Mouse (Mus musculus): ENCODE measurements at regions not wholly inside any gene's neighbourhood (a gene's known extent, or its start where the extent isn't known, plus 50 kb on each side); places are given as distances from the start of the nearest gene placed in this dataset.

DNA sequence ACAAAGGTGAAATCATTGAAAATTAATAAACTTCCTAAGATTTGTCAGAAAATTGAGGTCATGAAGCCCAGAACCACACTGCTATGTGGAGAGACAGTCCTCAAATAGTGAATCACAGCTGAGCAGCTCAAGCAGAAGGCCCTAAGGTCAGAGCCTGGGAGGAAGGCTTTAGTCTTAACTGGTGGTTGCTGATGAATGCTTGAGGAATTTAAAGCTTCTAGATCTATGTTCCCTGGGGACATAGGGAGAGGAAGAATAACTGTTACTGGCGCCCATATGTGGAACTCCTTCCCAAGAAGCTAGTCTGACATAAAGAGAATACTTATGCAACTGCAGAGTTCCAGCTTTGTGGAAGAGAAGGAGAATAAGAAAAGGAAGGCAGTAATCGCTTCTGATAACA is 919.5 kb downstream of the D3Ertd751e start:
- Histone ChIP-seq H3K4me2 (no peak overlapping the region), H3K36me3 (no peaks in the 10 kb centered on the region), H3K27me3 (no peaks in the 10 kb centered on the region), H3K4me3 (replicated peaks) (no peak overlapping the region), H3K9ac (no peak overlapping the region), H3K27ac (no peak overlapping the region), H3K4me1 (no peaks in the 10 kb centered on the region), H3K9me3 (replicated peaks) (no peaks in the 10 kb centered on the region)
- ATAC-seq (replicated peaks; ENCODE audit: low FRiP score), result no peak
- WGBS, result 73% methylated on average over 2 of the region's 2 CpGs

GRCm38 (mm10) chr3:42676668-42677398 is 934.4 kb downstream of the D3Ertd751e start:
- Histone ChIP-seq H3K27me3 (no peaks in the 10 kb centered on the region), H3K4me1 (no peaks in the 10 kb centered on the region), H3K36me3 (no peaks in the 10 kb centered on the region), H3K4me2 (no peak overlapping the region), H3K9ac (no peak overlapping the region), H3K27ac (no peak overlapping the region), H3K4me3 (replicated peaks) (no peak overlapping the region), H3K9me3 (replicated peaks) (no peaks in the 10 kb centered on the region)
- no peak for ATAC-seq (replicated peaks; ENCODE audit: low FRiP score)
- WGBS, result 87% methylated on average over 2 of the region's 2 CpGs

DNA sequence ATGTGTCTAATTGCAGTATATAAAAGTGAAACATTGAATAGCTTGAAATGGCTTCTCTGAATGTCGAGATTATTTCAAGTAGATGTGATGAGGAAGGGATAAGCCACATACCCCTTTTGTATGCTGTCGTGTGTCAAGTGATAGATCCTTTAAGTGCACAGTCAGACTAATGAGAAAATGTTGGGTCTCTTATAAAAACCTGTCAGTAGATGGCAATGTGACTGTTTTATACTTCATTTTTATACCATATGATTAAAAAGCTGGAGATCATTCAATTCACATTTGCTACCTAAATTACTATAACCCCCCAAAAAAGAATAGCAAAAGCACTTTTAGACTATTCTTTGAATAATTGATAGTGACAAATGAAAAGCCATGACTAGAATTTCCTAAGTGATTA is 952.3 kb downstream of the D3Ertd751e start:
- no peak overlapping the region for H3K27ac ChIP-seq
- H3K36me3 ChIP-seq, result no peaks in the 10 kb centered on the region
- no peaks in the 10 kb centered on the region for H3K27me3 ChIP-seq
- 79% methylated on average over 2 of the region's 2 CpGs for WGBS
- no peak for ATAC-seq (replicated peaks; ENCODE audit: low FRiP score)
- H3K9me3 ChIP-seq (replicated peaks), result no peaks in the 10 kb centered on the region
- H3K4me2 ChIP-seq, result no peak overlapping the region
- H3K4me1 ChIP-seq, result no peaks in the 10 kb centered on the region
- H3K4me3 ChIP-seq (replicated peaks), result no peak overlapping the region
- H3K9ac ChIP-seq, result no peak overlapping the region

GRCm38 (mm10) chr3:42738910-42739309 is 996.5 kb downstream of the D3Ertd751e start:
- H3K36me3 ChIP-seq, result no peaks in the 10 kb centered on the region
- no peak overlapping the region for H3K9ac ChIP-seq
- no peak for ATAC-seq (replicated peaks; ENCODE audit: low FRiP score)
- H3K27ac ChIP-seq, result no peak overlapping the region
- no peaks in the 10 kb centered on the region for H3K27me3 ChIP-seq
- H3K4me3 ChIP-seq (replicated peaks), result no peak overlapping the region
- no peak overlapping the region for H3K4me2 ChIP-seq
- WGBS, result 38% methylated on average over 1 of the region's 1 CpGs
- no peaks in the 10 kb centered on the region for H3K4me1 ChIP-seq
- no peaks in the 10 kb centered on the region for H3K9me3 ChIP-seq (replicated peaks)

GRCm38 (mm10) chr3:42753130-42753529 is 1010.7 kb downstream of the D3Ertd751e start:
- Histone ChIP-seq H3K4me2 (no peak overlapping the region), H3K27ac (no peak overlapping the region), H3K4me1 (no peaks in the 10 kb centered on the region), H3K9me3 (replicated peaks) (no peaks in the 10 kb centered on the region), H3K9ac (no peak overlapping the region), H3K36me3 (no peaks in the 10 kb centered on the region), H3K4me3 (replicated peaks) (no peak overlapping the region), H3K27me3 (no peaks in the 10 kb centered on the region)
- ATAC-seq (replicated peaks; ENCODE audit: low FRiP score), result no peak
- WGBS, result 81% methylated on average over 4 of the region's 4 CpGs

DNA sequence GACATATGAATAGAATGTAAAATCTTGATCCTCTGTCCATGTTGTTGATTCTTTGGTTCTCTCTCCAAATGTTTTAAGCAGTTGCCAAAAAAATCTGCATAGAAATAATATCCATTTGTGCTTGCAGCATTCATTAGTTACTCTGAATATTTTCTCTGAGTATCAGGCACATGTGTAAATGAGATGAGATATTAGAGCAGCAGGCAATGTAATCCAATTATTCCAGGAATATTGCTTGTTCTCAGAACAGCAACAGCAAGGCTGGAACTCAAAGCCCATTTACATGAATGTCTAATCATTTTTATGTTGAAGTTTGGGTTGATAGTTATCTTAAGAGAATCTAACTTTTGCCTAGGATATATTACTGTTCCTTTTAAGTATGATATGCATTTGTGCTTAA is 1014.9 kb downstream of the D3Ertd751e start:
- H3K27ac ChIP-seq, result no peak overlapping the region
- no peak overlapping the region for H3K9ac ChIP-seq
- H3K36me3 ChIP-seq, result no peaks in the 10 kb centered on the region
- no peaks in the 10 kb centered on the region for H3K4me1 ChIP-seq
- ATAC-seq (replicated peaks; ENCODE audit: low FRiP score), result no peak
- H3K4me2 ChIP-seq, result no peak overlapping the region
- H3K27me3 ChIP-seq, result no peaks in the 10 kb centered on the region
- no peaks in the 10 kb centered on the region for H3K9me3 ChIP-seq (replicated peaks)
- H3K4me3 ChIP-seq (replicated peaks), result no peak overlapping the region

- no peak overlapping the region for H3K27ac ChIP-seq
- H3K4me2 ChIP-seq, result no peak overlapping the region
- 48% methylated on average over 1 of the region's 1 CpGs for WGBS
Observed at GRCm38 (mm10) chr3:42757830-42758385, 1015.5 kb downstream of the D3Ertd751e start.

DNA sequence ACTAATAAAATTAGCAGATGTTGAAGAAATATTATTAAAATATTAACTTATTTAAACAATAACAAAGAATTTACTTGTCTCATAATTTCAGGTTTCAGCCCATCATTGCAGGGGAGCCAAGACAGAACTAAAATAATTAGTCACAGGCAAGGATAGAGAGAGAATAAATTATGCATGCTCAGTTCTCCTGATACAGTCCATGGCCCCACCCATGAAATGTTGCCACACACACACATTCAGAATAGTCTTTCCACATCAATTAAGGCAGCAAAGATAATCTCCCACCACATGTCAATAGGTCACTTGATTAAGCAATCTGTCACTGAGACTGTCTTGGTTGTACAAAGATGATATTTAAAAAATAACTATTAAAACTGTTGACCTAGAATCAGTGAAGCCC is 1019.8 kb downstream of the D3Ertd751e start:
- H3K9ac ChIP-seq, result no peak overlapping the region
- H3K4me2 ChIP-seq, result no peak overlapping the region
- H3K27ac ChIP-seq, result no peak overlapping the region
- H3K9me3 ChIP-seq (replicated peaks), result no peaks in the 10 kb centered on the region
- H3K4me3 ChIP-seq (replicated peaks), result no peak overlapping the region
- no peaks in the 10 kb centered on the region for H3K27me3 ChIP-seq
- ATAC-seq (replicated peaks; ENCODE audit: low FRiP score), result no peak
- H3K4me1 ChIP-seq, result no peaks in the 10 kb centered on the region
- H3K36me3 ChIP-seq, result no peaks in the 10 kb centered on the region

More at GRCm38 (mm10) chr3:42757830-42758385, 1015.5 kb downstream of the D3Ertd751e start:
- no peak overlapping the region for H3K9ac ChIP-seq
- no peak for ATAC-seq (replicated peaks; ENCODE audit: low FRiP score)
- H3K4me3 ChIP-seq (replicated peaks), result no peak overlapping the region
- H3K4me1 ChIP-seq, result no peaks in the 10 kb centered on the region
- no peaks in the 10 kb centered on the region for H3K9me3 ChIP-seq (replicated peaks)
- no peaks in the 10 kb centered on the region for H3K36me3 ChIP-seq
- no peaks in the 10 kb centered on the region for H3K27me3 ChIP-seq

DNA sequence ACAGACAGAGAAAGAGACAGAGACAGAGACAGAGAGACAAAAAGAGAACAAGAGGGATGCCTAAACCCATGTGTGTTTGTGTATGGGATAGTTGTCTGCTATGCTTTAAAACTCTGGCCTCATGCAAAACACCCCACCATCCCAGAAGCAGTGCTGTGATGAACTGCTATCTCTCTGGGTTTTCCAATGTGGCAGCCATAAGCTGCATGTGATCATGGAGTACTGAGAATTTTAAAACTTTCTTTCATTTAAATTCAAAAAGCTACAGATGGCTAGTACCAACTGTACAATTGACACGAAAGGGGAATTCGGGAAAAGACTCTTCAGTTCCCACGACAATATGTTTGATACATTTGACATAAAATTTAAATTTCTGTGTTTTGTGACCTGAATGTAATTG is 1041.1 kb downstream of the D3Ertd751e start:
- Histone ChIP-seq H3K4me2 (no peak overlapping the region), H3K27me3 (no peaks in the 10 kb centered on the region), H3K9ac (no peak overlapping the region), H3K4me1 (no peaks in the 10 kb centered on the region), H3K36me3 (no peaks in the 10 kb centered on the region), H3K4me3 (replicated peaks) (no peak overlapping the region), H3K9me3 (replicated peaks) (no peaks in the 10 kb centered on the region), H3K27ac (no peak overlapping the region)
- 90% methylated on average over 3 of the region's 3 CpGs for WGBS
- ATAC-seq (replicated peaks; ENCODE audit: low FRiP score), result no peak

- ATAC-seq (replicated peaks; ENCODE audit: low FRiP score), result no peak
- no peak overlapping the region for H3K27ac ChIP-seq
- H3K9me3 ChIP-seq (replicated peaks), result no peaks in the 10 kb centered on the region
- H3K4me1 ChIP-seq, result no peaks in the 10 kb centered on the region
- H3K4me2 ChIP-seq, result no peak overlapping the region
- H3K27me3 ChIP-seq, result no peaks in the 10 kb centered on the region
- no peak overlapping the region for H3K9ac ChIP-seq
- H3K4me3 ChIP-seq (replicated peaks), result no peak overlapping the region
- WGBS, result 81% methylated on average over 2 of the region's 2 CpGs
- H3K36me3 ChIP-seq, result no peaks in the 10 kb centered on the region
Observed at GRCm38 (mm10) chr3:42784203-42784602, 1041.8 kb downstream of the D3Ertd751e start.

GRCm38 (mm10) chr3:42790415-42790814 is 1048.0 kb downstream of the D3Ertd751e start:
- ATAC-seq (replicated peaks; ENCODE audit: low FRiP score), result no peak
- H3K9me3 ChIP-seq (replicated peaks), result no peaks in the 10 kb centered on the region
- no peaks in the 10 kb centered on the region for H3K4me1 ChIP-seq
- no peak overlapping the region for H3K27ac ChIP-seq
- H3K36me3 ChIP-seq, result no peaks in the 10 kb centered on the region
- no peak overlapping the region for H3K4me2 ChIP-seq
- no peak overlapping the region for H3K9ac ChIP-seq
- no peaks in the 10 kb centered on the region for H3K27me3 ChIP-seq
- no peak overlapping the region for H3K4me3 ChIP-seq (replicated peaks)

DNA sequence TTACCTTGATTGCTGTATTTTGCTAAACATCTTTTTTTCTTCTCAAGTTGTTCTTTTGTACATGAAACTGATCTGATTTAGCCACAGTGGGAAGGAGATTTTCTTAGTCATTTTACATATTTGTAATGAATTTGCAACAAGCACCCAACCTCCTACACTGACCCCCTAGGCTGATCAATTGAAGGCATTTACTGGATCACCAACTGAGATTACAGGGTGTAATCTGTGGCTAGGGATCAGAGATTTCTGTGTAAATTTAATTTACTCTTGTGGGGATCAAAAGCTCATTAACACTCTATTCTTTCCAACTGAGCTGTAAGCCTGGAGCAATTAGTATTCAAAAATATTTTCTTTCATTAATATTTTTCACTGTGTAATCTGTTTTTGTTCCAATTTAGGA is 1049.5 kb downstream of the D3Ertd751e start:
- H3K27me3 ChIP-seq, result no peaks in the 10 kb centered on the region
- no peak for ATAC-seq (replicated peaks; ENCODE audit: low FRiP score)
- no peaks in the 10 kb centered on the region for H3K4me1 ChIP-seq
- H3K4me3 ChIP-seq (replicated peaks), result no peak overlapping the region
- H3K4me2 ChIP-seq, result no peak overlapping the region
- H3K27ac ChIP-seq, result no peak overlapping the region
- no peaks in the 10 kb centered on the region for H3K36me3 ChIP-seq
- no peaks in the 10 kb centered on the region for H3K9me3 ChIP-seq (replicated peaks)
- H3K9ac ChIP-seq, result no peak overlapping the region

DNA sequence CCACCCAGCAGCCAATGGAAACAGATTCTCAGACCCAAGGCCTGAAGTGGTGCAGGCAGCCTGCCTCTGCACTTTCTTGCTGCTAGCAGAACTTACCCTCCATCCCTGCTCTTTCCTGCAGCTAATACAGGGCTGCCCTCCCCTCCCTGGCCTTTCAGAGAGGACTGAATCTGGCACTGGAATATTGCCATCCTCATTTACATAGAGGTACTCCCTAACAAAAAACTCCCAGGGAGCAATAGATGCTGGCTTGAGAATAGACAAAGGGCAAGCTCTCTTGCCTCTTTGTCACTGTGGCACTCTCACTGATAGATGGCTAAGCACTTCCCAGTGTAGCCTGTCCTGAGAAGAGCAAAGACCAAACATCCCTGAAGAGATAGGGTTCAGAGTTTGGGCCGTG is 1088.0 kb downstream of the D3Ertd751e start:
- no peaks in the 10 kb centered on the region for H3K9me3 ChIP-seq (replicated peaks)
- ATAC-seq (replicated peaks; ENCODE audit: low FRiP score), result no peak
- H3K4me1 ChIP-seq, result no peaks in the 10 kb centered on the region
- H3K4me3 ChIP-seq (replicated peaks), result no peak overlapping the region
- WGBS, result 34% methylated on average over 1 of the region's 1 CpGs
- H3K36me3 ChIP-seq, result no peaks in the 10 kb centered on the region
- H3K4me2 ChIP-seq, result no peak overlapping the region
- H3K9ac ChIP-seq, result no peak overlapping the region
- H3K27ac ChIP-seq, result no peak overlapping the region
- H3K27me3 ChIP-seq, result no peaks in the 10 kb centered on the region

All from kidney, embryonic 15.5 days (tissue).